Mouse (Mus musculus) liver, embryonic 14.5 days (tissue): ENCODE data around the gene Ncor1.
A peak's percentile ranks its signal among the peaks of the same experiment; 100 is the strongest.

ENCODE experiments used
- CTCF ChIP-seq: IDR thresholded peaks from 2 replicates; pipeline ENCODE4 v1.5.1; 2016; ENCODE audit warnings: antibody characterized with exemption, low read depth, control low read depth
- EP300 ChIP-seq: IDR thresholded peaks from 2 replicates; pipeline ENCODE4 v1.6.1; 2016; ENCODE audit warnings: antibody characterized with exemption, low read depth

- TF ChIP-seq CTCF (no peak), EP300 (peak; percentile 91)
Measured at GRCm38 (mm10) chr11:62464696-62465095, 6.4 kb upstream of the Ncor1 start.
